Mouse (Mus musculus) kidney, postnatal 14 days (tissue): ENCODE measurements around the gene Eme1.
A peak's percentile ranks its signal among the peaks of the same experiment; 100 is the strongest.

Experiments used
- DNase-seq: peaks from one replicate; pipeline ENCODE4 v3.0.0; 2022; ENCODE audit warnings: mixed read lengths

The Eme1 gene

DNA sequence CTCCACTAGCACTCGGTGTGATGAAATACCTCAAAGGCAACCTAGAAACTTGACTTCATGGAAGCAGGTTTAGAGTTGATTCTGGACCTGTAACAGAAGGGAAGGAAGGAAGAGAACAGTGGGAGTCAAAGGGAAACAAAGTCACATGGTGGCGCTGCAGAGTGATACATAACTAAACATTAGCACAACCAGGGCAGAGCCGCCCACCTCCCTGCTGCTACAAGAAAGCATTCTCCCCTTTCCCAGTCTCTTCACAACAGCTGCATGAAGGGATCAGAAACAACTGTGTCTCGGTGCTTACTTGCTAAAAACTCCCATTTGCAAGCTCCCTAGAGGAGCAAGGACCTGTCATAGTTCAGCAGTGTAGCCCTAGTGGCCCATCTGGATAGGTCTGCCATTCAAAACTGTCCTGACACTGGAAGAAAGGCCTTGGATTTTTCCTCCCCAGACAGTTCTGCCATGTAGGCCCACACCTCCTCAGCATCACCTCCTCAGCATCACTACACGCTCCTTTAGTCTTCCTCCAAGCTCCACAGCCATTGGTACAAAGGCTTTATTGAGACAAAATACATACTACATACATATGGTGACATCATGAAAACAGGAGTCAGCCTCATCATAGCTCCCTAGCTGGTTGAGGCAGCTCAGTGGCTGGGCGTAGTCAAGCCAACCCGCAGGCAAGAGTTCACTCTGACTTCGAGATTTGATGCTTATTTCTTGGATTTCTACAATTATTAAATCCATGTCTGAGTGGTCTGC, 9.1 kb downstream of the Eme1 start:
- no peak for DNase-seq

DNA sequence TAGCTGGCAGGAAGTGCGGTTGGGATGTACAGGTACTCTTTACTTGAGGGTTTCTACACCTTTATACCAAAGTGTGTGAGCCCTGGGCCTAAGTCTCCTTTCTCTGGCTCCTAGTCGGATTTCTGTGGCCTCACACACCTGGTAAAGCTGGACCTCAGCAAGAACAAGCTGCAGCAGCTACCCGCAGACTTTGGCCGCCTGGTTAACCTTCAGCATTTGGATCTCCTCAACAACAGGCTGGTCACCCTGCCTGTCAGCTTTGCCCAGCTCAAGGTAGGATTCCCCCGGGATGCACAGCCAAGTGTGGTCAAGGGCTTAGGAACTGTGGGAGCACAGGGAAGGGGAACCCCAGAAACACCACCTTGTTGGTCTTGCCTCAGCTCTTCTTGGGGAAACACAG, 19.3 kb downstream of the Eme1 start:
- peak; percentile 65 for DNase-seq

- DNase-seq: no peak
These were observed 20.8 kb downstream of the Eme1 start for GRCm38 (mm10) chr11:94632988-94633387.

- DNase-seq: no peak
These were observed 21.8 kb downstream of the Eme1 start for GRCm38 (mm10) chr11:94631969-94632368.

DNA sequence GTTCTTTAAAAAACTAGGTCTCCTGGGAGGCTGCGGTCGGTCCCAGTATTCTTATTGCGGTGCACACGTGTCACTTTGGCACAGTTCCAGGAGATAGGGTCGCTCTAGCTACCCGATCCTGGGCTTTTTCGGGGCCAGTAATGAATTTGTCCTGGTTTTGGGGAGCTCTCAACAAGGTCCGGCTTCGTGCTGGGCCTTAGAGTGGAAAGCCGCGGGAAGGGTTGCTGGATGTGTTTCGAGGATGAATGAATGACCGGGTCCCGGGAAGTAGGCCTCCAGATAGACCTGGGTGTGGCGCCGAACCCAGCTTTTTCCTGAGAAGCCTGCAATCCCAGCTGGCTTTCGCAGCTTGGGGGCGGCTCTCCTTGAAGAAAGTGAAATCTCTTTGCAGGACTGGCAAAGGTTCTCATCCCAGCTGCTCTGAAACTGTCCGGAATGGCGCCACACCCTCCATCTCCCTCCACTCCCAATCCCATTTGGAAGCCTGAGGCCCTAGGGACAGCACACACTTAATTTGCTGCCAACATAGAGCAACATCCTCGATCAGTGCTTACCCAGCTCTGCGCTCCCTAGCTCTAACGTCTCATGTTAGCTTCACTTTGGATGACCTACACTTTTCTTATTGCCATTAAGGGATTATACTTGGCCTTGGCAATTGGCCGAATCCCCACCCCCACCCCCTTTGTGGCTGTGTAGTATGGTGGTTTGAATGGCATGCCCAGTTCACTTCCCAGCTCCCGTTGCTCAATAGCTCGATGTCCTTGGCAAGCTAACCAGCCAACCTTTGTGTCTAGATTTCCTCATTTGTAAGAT, 23.4 kb downstream of the Eme1 start:
- DNase-seq: peak; percentile 31

DNA sequence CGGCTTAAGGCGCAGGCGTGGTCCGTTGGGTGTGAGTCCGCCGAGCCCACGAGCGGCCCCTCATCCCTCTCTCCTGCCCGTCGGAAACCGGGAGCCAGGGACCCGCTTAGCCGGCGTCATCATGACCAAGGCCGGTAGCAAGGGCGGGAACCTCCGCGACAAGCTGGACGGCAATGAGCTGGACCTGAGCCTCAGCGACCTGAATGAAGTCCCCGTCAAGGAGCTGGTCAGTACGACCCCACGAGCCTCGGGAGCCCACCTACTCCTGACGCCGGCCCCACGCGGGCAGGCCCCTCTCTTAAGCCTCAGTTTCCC, 23.9 kb downstream of the Eme1 start:
- DNase-seq: no peak

DNA sequence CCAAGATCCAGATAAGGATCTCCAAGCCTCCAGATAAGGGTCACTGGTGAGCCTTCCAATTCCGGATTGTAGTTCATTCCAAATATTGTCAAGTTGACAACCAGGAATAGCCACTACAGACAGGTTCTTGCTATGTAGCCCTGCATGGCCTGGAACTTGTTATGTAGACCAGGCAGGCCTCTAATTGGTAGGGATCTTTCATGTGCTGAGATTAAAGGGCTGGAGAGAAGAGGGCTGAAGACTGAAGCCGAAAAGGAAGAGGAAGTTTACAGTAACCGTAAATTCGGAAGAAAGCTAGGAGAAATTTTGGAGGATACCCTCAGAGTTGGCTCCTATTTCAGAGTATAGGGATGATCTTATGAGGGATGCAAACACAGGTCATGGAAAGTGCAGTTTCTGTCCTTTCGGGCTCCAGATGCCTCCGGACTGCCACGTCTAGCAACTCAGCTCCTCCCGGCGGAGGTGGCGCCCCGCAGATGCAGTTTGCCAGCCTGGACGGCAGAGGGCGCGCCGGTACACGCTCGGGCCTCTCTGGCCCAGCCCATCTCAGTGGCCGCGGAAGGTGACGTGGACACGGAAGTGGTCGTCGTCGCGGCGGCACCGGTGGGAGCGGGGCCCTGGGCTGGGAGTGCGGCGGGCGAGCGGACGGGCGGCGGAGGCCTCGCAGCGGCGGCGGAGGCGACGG, 24.4 kb downstream of the Eme1 start, which contains the start of gene Lrrc59:
TSS of gene Lrrc59 (plus strand) at position 569 of the 685 bp plus-strand sequence.
- peak; percentile 95 for DNase-seq

DNA sequence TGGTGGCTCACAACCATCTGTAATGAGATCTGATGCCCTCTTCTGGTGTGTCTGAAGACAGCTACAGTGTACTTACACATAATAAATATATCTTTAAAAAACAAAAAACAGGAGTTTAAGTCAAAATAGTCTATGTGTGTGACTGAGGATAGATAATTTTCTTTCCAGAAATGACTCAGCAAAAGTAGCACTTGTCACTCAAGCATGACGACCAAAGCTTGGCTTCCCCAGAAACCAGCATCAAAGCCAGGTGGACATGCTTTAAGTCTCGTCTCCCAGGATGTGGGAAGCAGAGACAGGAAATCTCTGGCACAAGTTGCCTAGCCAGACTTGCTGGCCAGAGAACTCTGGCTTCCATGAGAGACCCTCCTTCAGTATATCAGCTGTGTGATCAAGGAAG, 31.6 kb downstream of the Eme1 start:
- no peak for DNase-seq

- no peak for DNase-seq
These were observed 32.3 kb downstream of the Eme1 start for GRCm38 (mm10) chr11:94621458-94621852.

GRCm38 (mm10) chr11:94620766-94621457, 32.9 kb downstream of the Eme1 start:
- DNase-seq: peak; percentile 26

GRCm38 (mm10) chr11:94617646-94618045, 36.1 kb downstream of the Eme1 start:
- DNase-seq: no peak

- DNase-seq: no peak
These were observed 38.3 kb downstream of the Eme1 start for GRCm38 (mm10) chr11:94615494-94615893.

GRCm38 (mm10) chr11:94614603-94615002, 39.2 kb downstream of the Eme1 start:
- DNase-seq: no peak

- DNase-seq: peak; percentile 49
These were observed 42.7 kb downstream of the Eme1 start for GRCm38 (mm10) chr11:94610744-94611740.

GRCm38 (mm10) chr11:94602356-94602955, 51.3 kb downstream of the Eme1 start:
- no peak for DNase-seq

DNA sequence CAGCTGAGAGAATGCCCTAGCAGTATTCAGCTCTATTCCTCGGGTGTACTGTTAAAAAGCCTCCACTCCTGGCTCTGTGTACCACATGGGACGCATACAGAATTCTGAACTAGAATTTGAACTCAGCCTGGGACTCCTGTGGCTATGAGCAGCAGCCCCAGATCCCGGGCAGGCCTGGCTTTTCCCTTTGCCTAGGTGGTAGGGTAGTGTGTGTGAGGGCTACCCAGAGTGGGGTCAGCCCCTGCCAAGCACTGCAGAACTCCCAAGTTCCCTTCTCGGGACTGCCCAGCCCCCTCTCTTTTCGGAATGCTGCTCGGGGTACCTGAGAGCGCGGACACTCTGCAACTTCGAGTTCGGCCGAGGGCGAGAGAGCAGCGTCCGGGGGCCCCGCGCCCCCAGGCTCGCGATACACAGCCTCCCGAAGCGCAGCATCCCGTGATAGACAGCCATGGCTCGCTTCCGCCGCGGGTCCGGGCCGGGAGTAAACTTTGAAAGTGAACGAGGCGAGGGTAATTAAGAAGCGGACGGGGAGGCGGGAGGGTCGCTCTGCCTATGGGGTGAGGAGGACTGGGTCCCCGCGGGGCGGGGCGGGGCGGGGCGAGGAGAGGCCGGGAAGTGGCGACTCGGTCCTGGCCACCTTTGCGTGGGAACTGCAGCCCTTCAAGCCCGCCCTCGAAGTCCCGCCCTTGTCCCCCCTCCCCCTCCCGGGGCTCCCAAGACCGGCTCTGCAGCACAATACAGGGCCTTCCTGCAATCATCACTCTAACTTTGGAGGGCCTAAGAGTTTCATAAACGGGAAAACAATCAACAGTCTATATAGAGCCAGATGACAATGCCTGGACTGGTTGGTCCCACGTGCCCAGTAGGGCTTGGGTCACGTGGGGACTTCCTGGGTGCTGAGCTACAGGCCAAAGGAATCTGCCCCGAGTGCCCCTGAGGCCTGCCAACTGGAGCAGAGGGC, 52.2 kb downstream of the Eme1 start, which contains the start of gene Acsf2:
TSS of gene Acsf2 (minus strand) at position 551 of the 961 bp plus-strand sequence.
- DNase-seq: peak; percentile 93

DNA sequence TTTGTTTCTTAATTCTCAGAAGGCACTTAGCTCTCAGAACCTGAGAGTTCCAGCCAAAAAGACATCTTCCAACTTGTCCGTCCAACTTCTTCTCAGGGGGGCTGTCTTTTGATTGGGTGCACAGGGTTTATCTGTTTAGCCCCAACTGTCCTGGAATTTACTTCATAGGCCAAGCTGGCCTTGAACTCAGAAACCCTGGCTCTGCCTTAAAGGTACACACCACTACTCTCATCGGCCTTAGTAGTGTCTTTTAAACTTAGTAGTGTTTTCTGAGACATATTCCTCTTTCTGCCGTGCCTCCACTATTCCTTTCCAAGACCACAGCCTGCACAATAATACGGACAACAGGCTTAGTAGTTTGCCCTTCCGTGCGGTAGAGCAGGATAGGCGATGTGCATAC, 53.3 kb downstream of the Eme1 start:
- no peak for DNase-seq

GRCm38 (mm10) chr11:94598437-94599120, 55.2 kb downstream of the Eme1 start:
- no peak for DNase-seq

DNA sequence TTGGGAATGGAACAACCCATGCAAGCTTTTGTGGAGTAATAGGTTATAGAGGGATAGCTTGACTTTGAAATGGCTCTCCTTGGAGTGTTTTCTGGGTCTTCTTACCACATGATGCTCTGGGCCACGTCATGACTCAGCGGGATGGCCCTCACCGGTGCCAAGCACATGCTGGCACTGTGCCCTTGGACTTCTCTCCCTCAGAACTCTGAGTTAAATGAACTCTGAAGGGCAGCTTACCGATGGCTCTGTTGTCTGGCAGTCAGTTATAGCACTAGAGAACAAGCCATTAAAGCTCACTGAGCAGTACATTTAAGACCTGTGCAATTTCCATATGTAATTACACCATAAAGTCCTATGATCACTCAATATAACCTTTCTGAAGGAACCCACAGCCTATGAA, 56.4 kb downstream of the Eme1 start:
- peak; percentile 86 for DNase-seq
